Mouse (Mus musculus): Measurements from ENCODE around the gene Ap2a1. TPM values are rescaled to one million over a fixed set of nuclear protein-coding genes. Genes with fewer than 3 reads are reported as not detected.
A peak's percentile ranks its signal among the peaks of the same experiment; 100 is the strongest.

Ap2a1 gene
- polyA plus RNA-seq, 1 experiment, result 56.7 TPM

- no peak overlapping the region for H3K27ac ChIP-seq (ENCODE audit: insufficient read depth, low read depth, low read length)
- peaks cover 9% of the 10 kb centered on the region for H3K4me1 ChIP-seq (ENCODE audit: control insufficient read depth, insufficient read depth, low read length)
- H3K4me3 ChIP-seq (ENCODE audit: insufficient read depth, low read length), result no peak overlapping the region
- TF ChIP-seq POLR2A (IDR thresholded peaks at IDR 0.05; ENCODE audit: borderline replicate concordance, low read depth, low read length) (no peak), CTCF (IDR thresholded peaks at IDR 0.05; ENCODE audit: low read depth, low read length) (no peak)
Observed at GRCm38 (mm10) chr7:44954091-44954885, 25.0 kb upstream of the Ap2a1 start.

- Histone ChIP-seq H3K4me3 (ENCODE audit: insufficient read depth, low read length) (no peak overlapping the region), H3K27ac (ENCODE audit: insufficient read depth, low read depth, low read length) (no peak overlapping the region), H3K4me1 (ENCODE audit: control insufficient read depth, insufficient read depth, low read length) (peaks cover 9% of the 10 kb centered on the region)
- no peak for TF ChIP-seq CTCF (IDR thresholded peaks at IDR 0.05; ENCODE audit: low read depth, low read length)
- TF ChIP-seq POLR2A (IDR thresholded peaks at IDR 0.05; ENCODE audit: borderline replicate concordance, low read depth, low read length), result no peak
Observed at GRCm38 (mm10) chr7:44953561-44953960, 24.3 kb upstream of the Ap2a1 start.

- H3K27ac ChIP-seq (ENCODE audit: insufficient read depth, low read depth, low read length), result peak overlapping the region; percentile 20; the same call in 1 of the 2 replicates
- H3K4me3 ChIP-seq (ENCODE audit: insufficient read depth, low read length), result peak overlapping the region; percentile 66
- H3K4me1 ChIP-seq (ENCODE audit: control insufficient read depth, insufficient read depth, low read length), result peaks cover 9% of the 10 kb centered on the region
- TF ChIP-seq POLR2A (IDR thresholded peaks at IDR 0.05; ENCODE audit: borderline replicate concordance, low read depth, low read length) (no peak), CTCF (IDR thresholded peaks at IDR 0.05; ENCODE audit: low read depth, low read length) (no peak)
Observed at GRCm38 (mm10) chr7:44952611-44953306, 23.5 kb upstream of the Ap2a1 start.

GRCm38 (mm10) chr7:44951960-44952359, 22.7 kb upstream of the Ap2a1 start:
- H3K4me3 ChIP-seq (ENCODE audit: insufficient read depth, low read length), result peak overlapping the region; percentile 66
- peak overlapping the region; percentile 20 for H3K27ac ChIP-seq (ENCODE audit: insufficient read depth, low read depth, low read length)
- TF ChIP-seq POLR2A (IDR thresholded peaks at IDR 0.05; ENCODE audit: borderline replicate concordance, low read depth, low read length), result no peak
- no peak; the same call in 1 of the 2 replicates for TF ChIP-seq CTCF (IDR thresholded peaks at IDR 0.05; ENCODE audit: low read depth, low read length)

GRCm38 (mm10) chr7:44949922-44950321, 20.6 kb upstream of the Ap2a1 start:
- Histone ChIP-seq H3K27ac (ENCODE audit: insufficient read depth, low read depth, low read length) (no peak overlapping the region), H3K4me3 (ENCODE audit: insufficient read depth, low read length) (no peak overlapping the region), H3K4me1 (ENCODE audit: control insufficient read depth, insufficient read depth, low read length) (peaks cover 9% of the 10 kb centered on the region)
- TF ChIP-seq CTCF (IDR thresholded peaks at IDR 0.05; ENCODE audit: low read depth, low read length) (no peak), POLR2A (IDR thresholded peaks at IDR 0.05; ENCODE audit: borderline replicate concordance, low read depth, low read length) (no peak)

More at GRCm38 (mm10) chr7:44951960-44952359, 22.7 kb upstream of the Ap2a1 start:
- peaks cover 9% of the 10 kb centered on the region for H3K4me1 ChIP-seq (ENCODE audit: control insufficient read depth, insufficient read depth, low read length)

- Histone ChIP-seq H3K27ac (ENCODE audit: insufficient read depth, low read depth, low read length) (no peak within 1 kb of the TSS), H3K4me1 (ENCODE audit: control insufficient read depth, insufficient read depth, low read length) (no peaks in the 10 kb centered on the region), H3K4me3 (ENCODE audit: insufficient read depth, low read length) (no peak within 1 kb of the TSS)
- no peak for TF ChIP-seq POLR2A (IDR thresholded peaks at IDR 0.05; ENCODE audit: borderline replicate concordance, low read depth, low read length)
- no peak for TF ChIP-seq CTCF (IDR thresholded peaks at IDR 0.05; ENCODE audit: low read depth, low read length)
Observed at GRCm38 (mm10) chr7:44942904-44943303, 13.6 kb upstream of the Ap2a1 start, which contains the start of gene Tsks. Gene Tsks, plus strand, starts transcription at chr7:44943204.

GRCm38 (mm10) chr7:44938680-44939079, 9.4 kb upstream of the Ap2a1 start:
- Histone ChIP-seq H3K4me1 (ENCODE audit: control insufficient read depth, insufficient read depth, low read length) (no peaks in the 10 kb centered on the region), H3K4me3 (ENCODE audit: insufficient read depth, low read length) (no peak overlapping the region), H3K27ac (ENCODE audit: insufficient read depth, low read depth, low read length) (no peak overlapping the region)
- TF ChIP-seq CTCF (IDR thresholded peaks at IDR 0.05; ENCODE audit: low read depth, low read length), result no peak
- no peak for TF ChIP-seq POLR2A (IDR thresholded peaks at IDR 0.05; ENCODE audit: borderline replicate concordance, low read depth, low read length)

GRCm38 (mm10) chr7:44928570-44928969, 726 bp downstream of the Ap2a1 start:
- Histone ChIP-seq H3K4me1 (ENCODE audit: control insufficient read depth, insufficient read depth, low read length) (peaks cover 13% of the 10 kb centered on the region), H3K4me3 (ENCODE audit: insufficient read depth, low read length) (peak overlapping the region; percentile 74), H3K27ac (ENCODE audit: insufficient read depth, low read depth, low read length) (peak overlapping the region; percentile 63)
- no peak for TF ChIP-seq CTCF (IDR thresholded peaks at IDR 0.05; ENCODE audit: low read depth, low read length)

- Histone ChIP-seq H3K4me3 (ENCODE audit: insufficient read depth, low read length) (no peak overlapping the region), H3K4me1 (ENCODE audit: control insufficient read depth, insufficient read depth, low read length) (peaks cover 13% of the 10 kb centered on the region), H3K27ac (ENCODE audit: insufficient read depth, low read depth, low read length) (no peak overlapping the region)
- no peak for TF ChIP-seq CTCF (IDR thresholded peaks at IDR 0.05; ENCODE audit: low read depth, low read length)
- no peak for TF ChIP-seq POLR2A (IDR thresholded peaks at IDR 0.05; ENCODE audit: borderline replicate concordance, low read depth, low read length)
Observed at GRCm38 (mm10) chr7:44925468-44925867, 3.8 kb downstream of the Ap2a1 start.

GRCm38 (mm10) chr7:44922530-44922929, 6.8 kb downstream of the Ap2a1 start:
- no peak for TF ChIP-seq POLR2A (IDR thresholded peaks at IDR 0.05; ENCODE audit: borderline replicate concordance, low read depth, low read length)
- TF ChIP-seq CTCF (IDR thresholded peaks at IDR 0.05; ENCODE audit: low read depth, low read length), result no peak
- Histone ChIP-seq H3K4me1 (ENCODE audit: control insufficient read depth, insufficient read depth, low read length) (peaks cover 3% of the 10 kb centered on the region; the same call in 1 of the 2 replicates), H3K27ac (ENCODE audit: insufficient read depth, low read depth, low read length) (no peak overlapping the region), H3K4me3 (ENCODE audit: insufficient read depth, low read length) (no peak overlapping the region)

All from bone marrow macrophage, adult 2 months (primary cell).